In the genomic region with DNA sequence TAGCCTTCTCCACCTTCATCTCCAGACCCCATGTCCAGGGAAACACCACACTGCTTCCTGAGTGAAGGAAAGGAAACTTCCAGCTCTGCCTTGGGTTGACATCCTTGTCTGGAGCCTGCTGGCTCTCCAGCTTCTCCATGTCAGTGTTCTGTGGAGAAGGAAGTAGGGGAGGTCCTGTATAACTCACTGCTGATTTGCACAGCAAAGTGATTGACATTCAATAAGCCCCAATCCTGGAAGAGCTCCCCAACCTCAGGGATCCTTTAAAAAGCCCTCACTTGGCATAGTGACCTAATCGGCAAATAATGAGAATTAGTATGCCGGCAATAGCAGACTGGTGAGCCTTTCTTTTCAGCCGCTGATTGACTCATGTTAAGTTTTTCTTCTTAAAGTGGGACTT, we compare ENCODE assay signal across 28 mouse cellular contexts.
A peak's percentile ranks its signal among the peaks of the same experiment; 100 is the strongest.
DNase-seq lines count a peak whose midpoint lies in the region; ATAC-seq and TF ChIP-seq lines count a peak whose summit lies in the region.
"Had no signal": no experiment of that assay in that cellular context is flagged by ENCODE, and none has a peak within 500 bp of the region (broad histone marks: within the 10 kb centered on the region; RNA-seq: fewer than 3 reads in every experiment).

No protein-coding gene starts in this region.

- no peaks in the 10 kb centered on the region for H3K27me3 ChIP-seq in kidney, postnatal 0 days (ENCODE audit: insufficient read depth, low read length)
- no peaks in the 10 kb centered on the region for H3K27me3 ChIP-seq in midbrain, embryonic 14.5 days (ENCODE audit: control insufficient read depth, insufficient read depth, low read length)
- H3K27me3 ChIP-seq in midbrain, embryonic 11.5 days (ENCODE audit: control insufficient read depth, insufficient read depth, low read length), result no peaks in the 10 kb centered on the region
- 0 out of 2 replicates have a peak, but pooled peaks cover 3% of the 10 kb centered on the region for H3K27me3 ChIP-seq in forebrain, embryonic 16.5 days (replicated peaks; ENCODE audit: control insufficient read depth, insufficient read depth, low read length)
- H3K27me3 ChIP-seq: CH12.LX; embryonic facial prominence, embryonic 13.5 days; hindbrain, embryonic 13.5 days; limb, embryonic 15.5 days; lung, embryonic 15.5 days had no signal

- no peaks in the 10 kb centered on the region for H3K9me3 ChIP-seq in kidney, postnatal 0 days (replicated peaks; ENCODE audit: low read length)
- no peaks in the 10 kb centered on the region for H3K9me3 ChIP-seq in midbrain, embryonic 14.5 days (ENCODE audit: control insufficient read depth, low read length)
- H3K9me3 ChIP-seq in midbrain, embryonic 11.5 days (ENCODE audit: control insufficient read depth, low read length), result no peaks in the 10 kb centered on the region
- H3K9me3 ChIP-seq in forebrain, embryonic 16.5 days (ENCODE audit: control insufficient read depth, low read length), result no peaks in the 10 kb centered on the region
- H3K9me3 ChIP-seq: embryonic facial prominence, embryonic 13.5 days; hindbrain, embryonic 13.5 days; limb, embryonic 15.5 days; lung, embryonic 15.5 days; midbrain, embryonic 10.5 days had no signal

- H3K4me1 ChIP-seq in kidney, postnatal 0 days (replicated peaks; ENCODE audit: insufficient read depth, low read length), result no peaks in the 10 kb centered on the region
- H3K4me1 ChIP-seq in midbrain, embryonic 14.5 days (ENCODE audit: control insufficient read depth, insufficient read depth, low read length), result no peaks in the 10 kb centered on the region
- 0 out of 2 replicates have a peak, but pooled peaks cover 2% of the 10 kb centered on the region for H3K4me1 ChIP-seq in midbrain, embryonic 11.5 days (ENCODE audit: control insufficient read depth, insufficient read depth, low read length)
- 0 out of 2 replicates have a peak, but pooled peaks cover 2% of the 10 kb centered on the region for H3K4me1 ChIP-seq in forebrain, embryonic 16.5 days (replicated peaks; ENCODE audit: control insufficient read depth, insufficient read depth, low read length)
- H3K4me1 ChIP-seq: embryonic facial prominence, embryonic 13.5 days; hindbrain, embryonic 13.5 days had no signal

- no peak for ATAC-seq in kidney, postnatal 0 days (replicated peaks; ENCODE audit: low FRiP score, low read depth)
- no peak for ATAC-seq in midbrain, embryonic 14.5 days (ENCODE audit: low FRiP score, low TSS enrichment)
- no peak for ATAC-seq in midbrain, embryonic 11.5 days (ENCODE audit: low FRiP score)
- ATAC-seq in forebrain, embryonic 16.5 days, result peak; percentile 72

- no peak overlapping the region for H3K27ac ChIP-seq in kidney, postnatal 0 days
- no peak overlapping the region for H3K27ac ChIP-seq in midbrain, embryonic 14.5 days (replicated peaks; ENCODE audit: low read depth, low read length)
- H3K27ac ChIP-seq in midbrain, embryonic 11.5 days (ENCODE audit: low read depth, low read length), result no peak overlapping the region
- no peak overlapping the region for H3K27ac ChIP-seq in forebrain, embryonic 16.5 days (ENCODE audit: low read length)
- H3K27ac ChIP-seq: embryonic facial prominence, embryonic 13.5 days; hindbrain, embryonic 13.5 days; layer of hippocampus, adult 2 months; left cerebral cortex, adult 2 months; limb, embryonic 15.5 days; liver, embryonic 14.5 days; lung, embryonic 15.5 days; midbrain, embryonic 10.5 days had no signal

- H3K4me3 ChIP-seq in kidney, postnatal 0 days (replicated peaks; ENCODE audit: low read depth, low read length), result no peak overlapping the region
- H3K4me3 ChIP-seq in midbrain, embryonic 14.5 days (replicated peaks; ENCODE audit: low read depth, low read length), result no peak overlapping the region
- no peak overlapping the region for H3K4me3 ChIP-seq in midbrain, embryonic 11.5 days (ENCODE audit: low read depth, low read length)
- H3K4me3 ChIP-seq in forebrain, embryonic 16.5 days (replicated peaks; ENCODE audit: low read length), result no peak overlapping the region
- H3K4me3 ChIP-seq: embryonic facial prominence, embryonic 13.5 days; hindbrain, embryonic 13.5 days; layer of hippocampus, adult 2 months; left cerebral cortex, adult 2 months; limb, embryonic 15.5 days; lung, embryonic 15.5 days; midbrain, embryonic 10.5 days had no signal

- H3K9ac ChIP-seq in kidney, postnatal 0 days (ENCODE audit: low read depth, low read length), result no peak overlapping the region
- no peak overlapping the region for H3K9ac ChIP-seq in midbrain, embryonic 14.5 days (replicated peaks; ENCODE audit: low read length)
- H3K9ac ChIP-seq in midbrain, embryonic 11.5 days (ENCODE audit: low read length), result no peak overlapping the region
- H3K9ac ChIP-seq in forebrain, embryonic 16.5 days (replicated peaks; ENCODE audit: low read depth, low read length), result no peak overlapping the region
- H3K9ac ChIP-seq: embryonic facial prominence, embryonic 13.5 days; hindbrain, embryonic 13.5 days; limb, embryonic 15.5 days; liver, embryonic 14.5 days; lung, embryonic 15.5 days had no signal

- H3K4me2 ChIP-seq in kidney, postnatal 0 days (ENCODE audit: low read length), result no peak overlapping the region
- H3K4me2 ChIP-seq in midbrain, embryonic 14.5 days (ENCODE audit: low read length), result no peak overlapping the region
- H3K4me2 ChIP-seq in midbrain, embryonic 11.5 days, result no peak overlapping the region
- H3K4me2 ChIP-seq in forebrain, embryonic 16.5 days (ENCODE audit: low read length), result no peak overlapping the region
- H3K4me2 ChIP-seq: embryonic facial prominence, embryonic 13.5 days; heart, embryonic 11.5 days; hindbrain, embryonic 13.5 days; limb, embryonic 15.5 days; lung, embryonic 15.5 days had no signal

- DNase-seq in embryo, embryonic 10.5 days (ENCODE audit: low spot score), result peak; percentile 13
- DNase-seq in embryo, embryonic 11 days, result no peak
- DNase-seq in kidney, postnatal 0 days (ENCODE audit: low spot score), result peak; percentile 28
- DNase-seq in kidney, postnatal 14 days, result no peak
- peak; percentile 21 for DNase-seq in midbrain, embryonic 14.5 days
- DNase-seq in midbrain, embryonic 11.5 days (ENCODE audit: low spot score, missing footprints), result no peak
- no peak for DNase-seq in adrenal gland, postnatal 4 days (ENCODE audit: low spot score in 2 of 2)
- DNase-seq: adrenal gland, adult 8-10 months; cerebellum, adult 11 months; cerebellum, adult 9-10 months; cerebellum, postnatal 36 days; gastrocnemius, postnatal 14 days; heart, postnatal 36 days; kidney, adult 11 months; kidney, postnatal 36 days; spleen, adult 18-20 months; thymus, postnatal 14 days had no signal

- 71% methylated on average over 3 of the region's 3 CpGs for WGBS in kidney, postnatal 0 days
- WGBS in midbrain, embryonic 14.5 days, result 57% methylated on average over 3 of the region's 3 CpGs
- 63% methylated on average over 3 of the region's 3 CpGs for WGBS in midbrain, embryonic 11.5 days
- 3% methylated on average over 3 of the region's 3 CpGs for WGBS in forebrain, embryonic 16.5 days

- H3K36me3 ChIP-seq in kidney, postnatal 0 days (ENCODE audit: insufficient read depth, low read length), result no peaks in the 10 kb centered on the region
- no peaks in the 10 kb centered on the region for H3K36me3 ChIP-seq in midbrain, embryonic 14.5 days (ENCODE audit: control insufficient read depth, insufficient read depth, low read length)
- H3K36me3 ChIP-seq in midbrain, embryonic 11.5 days (ENCODE audit: control insufficient read depth, insufficient read depth, low read length), result no peaks in the 10 kb centered on the region
- H3K36me3 ChIP-seq in forebrain, embryonic 16.5 days (ENCODE audit: control insufficient read depth, insufficient read depth), result no peaks in the 10 kb centered on the region
- H3K36me3 ChIP-seq: embryonic facial prominence, embryonic 13.5 days; hindbrain, embryonic 13.5 days; limb, embryonic 15.5 days; lung, embryonic 15.5 days; midbrain, embryonic 10.5 days had no signal

- no peak for TF ChIP-seq CTCF in kidney, postnatal 0 days (IDR thresholded peaks at IDR 0.05; ENCODE audit: low read depth)

Comparison
In these comparisons a context has a peak if more than half of its experiments do, and no peak if none do; other contexts are left out.
1. DNase-seq: peak in embryo, embryonic 10.5 days (single experiment), kidney, postnatal 0 days (single experiment) and midbrain, embryonic 14.5 days (single experiment); none in embryo, embryonic 11 days (single experiment), kidney, postnatal 14 days (single experiment), midbrain, embryonic 11.5 days (single experiment) and adrenal gland, postnatal 4 days (0 of 2).